Mouse (Mus musculus) spleen, adult 2 months (tissue): ENCODE measurements around the gene Prdx6. TPM values are rescaled to one million over a fixed set of nuclear protein-coding genes. Genes with fewer than 3 reads are reported as not detected.
"Not testable (repeated sequence)": the region's sequence is repeated elsewhere in the genome, so short reads cannot be mapped to it uniquely, and the experiment has no call there.

Experiments
- DNase-seq, 2 experiments: peaks; one replicate each; pipeline versions ENCODE4 v3.0.0 to v3.0.0-alpha.2; 2012 to 2021; ENCODE audit warnings: low spot score in 2 of 2, low read depth in 1 of 2
- H3K27ac ChIP-seq: fragments of 200-500 bp; 2 replicates; pipeline ENCODE4 v1.5.1; 2012; ENCODE audit warnings: low read length, inconsistent platforms; ENCODE audit not compliant: insufficient read depth
- H3K27me3 ChIP-seq: fragments of 200-500 bp; 2 replicates; pipeline ENCODE4 v1.6.1; 2012; ENCODE audit warnings: mild to moderate bottlenecking, moderate library complexity, low read length, inconsistent platforms; ENCODE audit not compliant: control insufficient read depth, insufficient read depth
- H3K36me3 ChIP-seq: fragments of 200-500 bp; 2 replicates; pipeline ENCODE4 v1.6.1; 2012; ENCODE audit warnings: mild to moderate bottlenecking, low read length, inconsistent platforms; ENCODE audit not compliant: control insufficient read depth, insufficient read depth
- H3K4me1 ChIP-seq: fragments of 200-500 bp; 2 replicates; pipeline ENCODE4 v1.6.1; 2011; ENCODE audit warnings: inconsistent platforms; ENCODE audit not compliant: control insufficient read depth, insufficient read depth, insufficient read length
- H3K4me3 ChIP-seq: fragments of 200-500 bp; 2 replicates; pipeline ENCODE4 v1.5.1; 2011; ENCODE audit warnings: mild to moderate bottlenecking, inconsistent platforms; ENCODE audit not compliant: insufficient read depth, insufficient read length; ENCODE audit errors: extremely low read depth
- CTCF ChIP-seq: fragments of 200-500 bp; IDR thresholded peaks from 2 replicates; pipeline ENCODE4 v1.5.1; 2011; ENCODE audit warnings: mild to moderate bottlenecking, inconsistent platforms; ENCODE audit not compliant: insufficient read depth, insufficient read length, insufficient replicate concordance; ENCODE audit errors: extremely low read depth
- POLR2A ChIP-seq: fragments of 200-500 bp; IDR thresholded peaks from 2 replicates; pipeline ENCODE4 v1.6.1; 2011; ENCODE audit warnings: low read depth, low read length, inconsistent platforms
- WGBS: fragments of 180-500 bp; shearing (Covaris S2); methylation state at CpG from one replicate; pipeline ENCODE4 v1.1.7; 2018; 5-methylcytosine and 5-hydroxymethylcytosine counted together
- polyA plus RNA-seq: library from polyadenylated mRNA; depleted of rRNA; stranded (reverse); fragments of >200 nt; gene quantifications from 2 replicates; pipeline ENCODE4 v1.2.3, GENCODE M21; 2012; rRNA removed

Gene Prdx6
- polyA plus RNA-seq, 1 experiment = 29.0 TPM

GRCm38 (mm10) chr1:161199856-161200255 is 51.2 kb downstream of the Prdx6 start:
- no peak for TF ChIP-seq POLR2A
- TF ChIP-seq CTCF = no peak
- WGBS = 69% methylated on average over 5 of the region's 5 CpGs

DNA sequence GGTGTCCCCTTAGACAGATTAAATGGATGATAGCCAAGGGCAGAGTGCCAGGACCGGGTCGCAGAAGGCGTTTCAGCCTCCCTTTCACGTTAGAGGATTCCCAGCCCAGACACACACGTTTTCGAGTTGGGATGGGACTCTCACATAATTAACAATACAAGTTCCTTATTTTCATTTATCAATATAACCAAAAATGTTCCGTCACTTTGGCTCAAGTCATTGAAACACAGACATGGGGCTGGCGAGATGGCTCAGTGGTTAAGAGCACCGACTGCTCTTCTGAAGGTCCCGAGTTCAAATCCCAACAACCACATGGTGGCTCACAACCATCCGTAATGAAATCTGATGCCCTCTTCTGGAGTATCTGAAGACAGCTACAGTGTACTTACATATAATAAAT is 54.7 kb downstream of the Prdx6 start:
- H3K36me3 ChIP-seq, H3K27me3 ChIP-seq, DNase-seq, H3K4me3 ChIP-seq, H3K4me1 ChIP-seq, H3K27ac ChIP-seq: not testable (repeated sequence)
- 60% methylated on average over 11 of the region's 11 CpGs for WGBS

More at GRCm38 (mm10) chr1:161199856-161200255, 51.2 kb downstream of the Prdx6 start:
- Histone ChIP-seq H3K4me3 (no peak overlapping the region), H3K36me3 (no peaks in the 10 kb centered on the region), H3K27me3 (no peaks in the 10 kb centered on the region), H3K27ac (no peak overlapping the region), H3K4me1 (0 out of 2 replicates have a peak, but pooled peaks cover 2% of the 10 kb centered on the region)
- no peak for DNase-seq

GRCm38 (mm10) chr1:161195541-161196351 is 55.3 kb downstream of the Prdx6 start:
- H3K4me1 ChIP-seq = 0 out of 2 replicates have a peak, but pooled peaks cover 2% of the 10 kb centered on the region
- DNase-seq = peak in 1 of 2 experiments; percentile 26
- under 1% methylated on average over 16 of the region's 16 CpGs for whole genome bisulfite sequencing
- TF ChIP-seq POLR2A (no peak), CTCF (peak; percentile 34; the same call in 1 of the 2 replicates)
- H3K36me3 ChIP-seq = no peaks in the 10 kb centered on the region
- H3K27ac ChIP-seq = no peak overlapping the region
- H3K4me3 ChIP-seq = peak overlapping the region; percentile 54
- H3K27me3 ChIP-seq = 0 out of 2 replicates have a peak, but pooled peaks cover 2% of the 10 kb centered on the region

DNA sequence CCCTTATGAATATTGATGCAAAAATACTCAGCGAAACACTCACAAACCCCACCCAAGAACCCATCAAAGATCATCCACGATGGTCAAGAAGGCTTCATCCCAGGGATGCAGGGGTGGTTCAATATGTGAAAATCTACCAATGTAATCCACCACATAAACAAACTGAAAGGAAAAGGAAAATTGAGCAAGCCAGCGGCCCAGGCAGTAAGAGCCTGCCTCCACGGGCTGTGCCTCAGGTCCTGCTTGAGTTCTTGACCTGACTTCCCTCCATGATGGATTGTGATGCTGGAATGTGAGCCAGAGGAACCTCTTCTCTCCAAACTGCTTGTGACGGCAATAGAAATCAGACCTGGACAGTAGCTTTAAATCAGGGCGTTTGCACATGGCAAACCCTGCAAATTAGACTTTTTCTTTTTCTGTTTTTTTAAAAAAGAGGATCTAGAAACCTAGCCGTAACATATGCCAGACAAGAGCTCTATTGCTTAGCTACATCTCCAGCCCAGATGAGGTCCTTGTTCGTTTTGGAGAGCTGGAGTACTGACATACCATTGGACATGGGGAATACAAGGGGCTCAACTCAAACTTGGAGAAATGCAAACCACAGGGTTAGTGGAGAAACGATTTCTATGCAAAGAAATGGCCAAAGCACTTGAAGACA is 60.6 kb downstream of the Prdx6 start:
- DNase-seq = no peak
- 66% methylated on average over 9 of the region's 9 CpGs for WGBS
- no peaks in the 10 kb centered on the region for H3K36me3 ChIP-seq
- H3K4me1 ChIP-seq = 0 out of 2 replicates have a peak, but pooled peaks cover 1% of the 10 kb centered on the region
- H3K27me3 ChIP-seq = 0 out of 2 replicates have a peak, but pooled peaks cover 2% of the 10 kb centered on the region
- H3K27ac ChIP-seq = no peak overlapping the region
- H3K4me3 ChIP-seq = no peak overlapping the region
- TF ChIP-seq CTCF = no peak

Other genes starting within 250 kb of the Prdx6 start
- gene Zbtb37, start 216.4 kb downstream of the Prdx6 start, polyA plus RNA-seq = 1.9 and 2.4 TPM in 2 replicates
- 5.6 and 6.5 TPM in 2 replicates for gene Dars2, start 180.6 kb downstream of the Prdx6 start, polyA plus RNA-seq
- gene Cenpl, start 180.5 kb downstream of the Prdx6 start, polyA plus RNA-seq = 1.2 and 1.4 TPM in 2 replicates
- gene Klhl20, start 119.7 kb downstream of the Prdx6 start, polyA plus RNA-seq = 7.5 and 8.8 TPM in 2 replicates
- not detected in 2 replicates for gene Ankrd45, start 108.5 kb downstream of the Prdx6 start, polyA plus RNA-seq
- not detected in 2 replicates for gene Tex50, start 91.9 kb downstream of the Prdx6 start, polyA plus RNA-seq
- gene Tnfsf4, start 144.2 kb upstream of the Prdx6 start, polyA plus RNA-seq = 0.13 TPM in 1 of 2 replicates, not detected in the other
- 0.09 and 0.21 TPM in 2 replicates for gene Tnfsf18, start 243.4 kb upstream of the Prdx6 start, polyA plus RNA-seq